Mouse (Mus musculus) layer of hippocampus, adult 9-10 months (tissue): ENCODE data around the gene Stard10.

Experiments
- DNase-seq: peaks from one replicate; pipeline ENCODE4 v3.0.0; 2022; ENCODE audit warnings: low spot score

Gene Stard10

GRCm38 (mm10) chr7:101317014-101317413 lies at the start of gene Stard10:
Stard10 (plus strand) TSS chr7:101317086.
- no peak for DNase-seq

GRCm38 (mm10) chr7:101267457-101268259 lies 49.2 kb upstream of the Stard10 start:
- no peak for DNase-seq

DNA sequence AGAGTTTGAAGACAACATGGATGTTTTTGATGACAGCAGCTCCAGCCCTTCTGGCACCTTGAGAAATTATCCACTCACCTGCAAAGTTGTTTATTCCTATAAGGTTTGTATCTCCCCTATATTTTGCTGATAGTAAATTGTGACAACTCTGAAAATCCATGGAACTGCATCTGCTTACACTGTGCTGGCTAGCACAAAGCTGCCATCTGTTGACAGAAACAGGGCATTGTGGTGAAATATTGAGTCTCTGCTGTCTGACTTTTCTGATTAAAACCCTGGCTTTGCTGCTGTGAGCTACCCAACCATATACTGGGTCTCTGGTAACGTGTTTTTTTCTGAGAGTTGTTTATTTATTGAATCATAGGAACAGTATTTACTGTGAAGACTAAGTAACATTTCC lies 45.3 kb upstream of the Stard10 start:
- DNase-seq = peak; percentile 18

DNA sequence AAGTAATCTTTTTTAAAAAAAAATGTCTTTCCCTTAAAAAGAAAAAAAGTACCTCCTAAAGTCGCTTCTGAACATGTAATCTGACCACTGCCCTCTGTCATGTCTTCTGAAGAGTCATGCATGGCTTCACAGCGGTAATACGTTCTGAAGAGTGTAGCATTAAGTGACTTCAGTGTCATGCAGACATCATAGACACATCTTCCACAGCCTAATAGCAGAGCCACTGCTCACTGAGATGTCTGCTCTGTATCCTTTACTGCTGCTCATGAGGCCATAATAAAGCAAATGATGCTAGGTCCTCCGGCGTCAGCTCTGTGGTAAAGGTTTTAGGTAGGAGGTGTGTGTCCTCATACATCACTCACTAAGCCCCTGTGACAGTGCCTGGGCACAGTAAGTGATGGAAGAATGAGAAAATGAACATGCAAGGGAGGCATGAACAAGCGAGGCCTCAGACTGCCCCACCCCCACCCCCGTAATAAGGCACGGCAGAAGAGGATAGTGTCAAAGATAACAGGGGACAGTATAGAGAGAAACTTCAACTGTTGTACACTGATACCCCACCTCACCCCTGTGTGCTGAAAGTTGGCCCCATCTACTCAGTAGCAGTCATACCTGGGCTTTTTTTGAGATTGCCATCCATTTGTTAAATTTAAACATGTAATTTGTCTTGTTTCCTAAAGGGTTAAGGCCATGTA lies 44.3 kb upstream of the Stard10 start:
- no peak for DNase-seq

DNA sequence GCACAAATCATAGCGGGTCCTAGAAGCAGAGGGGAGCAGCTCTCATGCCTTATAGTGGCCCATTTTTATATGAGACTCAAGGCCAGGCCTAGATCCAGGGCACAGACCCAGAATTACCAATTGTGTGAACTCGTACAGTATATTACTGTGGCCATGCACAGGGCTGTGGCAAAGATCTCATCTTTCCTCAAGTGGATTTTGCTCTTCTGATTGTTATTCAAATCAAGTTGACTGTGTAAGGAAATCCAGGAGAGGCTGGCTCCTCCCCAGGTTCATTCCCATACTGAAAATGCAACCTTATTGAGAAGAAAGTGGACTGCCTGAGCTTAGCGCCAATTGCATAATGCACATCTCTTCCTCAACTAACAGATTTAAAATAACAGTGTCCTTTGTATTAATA lies 34.2 kb upstream of the Stard10 start:
- DNase-seq = no peak

DNA sequence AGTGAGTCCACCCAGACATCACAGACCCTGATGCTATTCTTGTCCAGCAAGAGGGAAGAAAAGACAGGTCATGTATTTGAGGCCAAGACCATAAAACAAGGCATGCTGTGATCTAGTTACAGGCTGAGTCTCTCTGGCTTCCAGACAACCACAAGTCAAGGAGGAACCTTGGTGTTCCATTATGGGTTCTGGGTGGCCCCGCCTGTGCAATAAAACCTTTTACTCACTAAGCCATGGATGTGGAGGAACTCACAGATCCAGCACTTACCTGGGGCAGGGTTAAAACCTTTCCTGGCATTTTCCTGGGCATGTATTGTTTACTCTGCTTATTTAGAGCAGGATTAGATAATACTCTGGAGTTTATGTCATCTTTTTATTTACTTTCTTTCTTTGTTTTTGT lies 32.4 kb upstream of the Stard10 start:
- DNase-seq = no peak

DNA sequence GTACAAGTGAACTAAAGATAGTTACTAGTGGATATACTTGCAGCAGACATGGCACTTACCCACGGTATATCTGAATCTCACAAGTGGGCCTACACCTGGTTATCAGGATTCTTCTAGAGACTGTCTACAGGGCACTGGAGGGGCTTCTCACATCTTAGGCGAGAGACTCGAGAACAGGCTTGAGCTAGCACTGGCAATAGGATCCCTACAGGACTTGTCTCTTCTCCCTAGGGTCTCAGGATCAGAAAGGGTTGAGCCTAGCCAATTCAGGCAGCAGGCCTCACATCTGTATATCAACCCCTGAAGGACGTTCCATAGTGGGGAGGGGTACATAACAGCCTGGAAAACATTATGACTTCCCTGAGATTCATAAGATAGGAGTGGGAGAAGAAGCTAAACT lies 30.0 kb upstream of the Stard10 start:
- DNase-seq = no peak

GRCm38 (mm10) chr7:101287820-101288219 lies 29.1 kb upstream of the Stard10 start:
- DNase-seq = no peak

DNA sequence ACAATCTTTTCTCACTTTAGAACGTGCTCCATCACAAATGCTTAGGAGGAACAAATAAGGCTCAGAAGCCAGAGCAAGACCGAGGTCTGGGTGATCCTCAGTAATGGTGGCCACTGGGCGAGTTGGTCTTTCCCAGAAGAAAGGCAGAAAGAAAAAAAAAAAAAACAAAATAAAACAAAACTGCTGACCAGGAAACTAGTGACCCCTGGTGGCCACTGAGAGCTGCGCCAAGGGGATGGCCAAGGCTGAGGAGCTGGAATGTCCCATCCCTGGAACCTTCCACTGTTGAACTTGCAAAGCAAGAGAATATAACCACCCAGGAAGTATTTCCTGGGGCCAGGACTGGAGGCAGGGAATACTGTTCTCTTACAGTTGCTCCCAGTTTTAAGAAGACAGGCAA lies 28.4 kb upstream of the Stard10 start:
- DNase-seq = no peak

DNA sequence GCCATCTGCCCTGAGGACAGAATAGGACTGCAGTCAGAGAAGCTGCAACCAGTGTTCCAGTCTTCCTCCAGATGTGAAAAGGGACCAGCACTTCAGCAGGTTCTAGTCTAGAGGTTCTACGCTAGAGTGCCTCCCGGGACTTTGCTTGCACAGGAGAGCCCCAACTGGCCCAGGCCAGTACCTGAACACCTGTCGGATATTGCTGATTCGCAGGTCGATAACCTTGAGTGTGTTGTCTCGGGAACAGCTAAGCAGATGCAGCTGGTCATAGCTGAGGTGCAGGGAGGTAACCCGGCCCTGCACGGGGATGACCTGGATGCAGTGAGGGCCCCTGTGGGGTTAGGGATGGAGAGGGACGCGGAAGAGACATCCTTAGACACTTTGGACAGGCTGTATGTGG lies 26.5 kb upstream of the Stard10 start:
- DNase-seq = no peak

DNA sequence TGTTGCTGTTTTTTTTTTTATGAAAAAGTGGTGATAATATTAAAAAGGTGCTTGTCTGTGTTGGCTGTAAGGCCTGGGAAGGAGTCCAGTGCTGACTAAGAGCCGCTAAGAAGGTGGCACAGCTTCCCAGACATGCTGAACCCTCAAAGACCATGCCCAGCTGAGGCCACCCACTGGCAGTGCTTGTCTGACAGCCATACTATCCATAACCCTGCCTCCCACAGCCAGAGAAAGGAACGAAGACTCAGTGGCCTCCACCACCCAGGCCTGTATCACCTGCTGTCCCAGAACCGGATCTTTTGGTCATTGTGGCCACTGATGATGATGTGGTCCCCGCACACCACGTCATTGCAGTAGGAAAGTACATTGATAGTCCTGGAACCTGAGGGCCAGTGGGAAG lies 25.7 kb upstream of the Stard10 start:
- no peak for DNase-seq

DNA sequence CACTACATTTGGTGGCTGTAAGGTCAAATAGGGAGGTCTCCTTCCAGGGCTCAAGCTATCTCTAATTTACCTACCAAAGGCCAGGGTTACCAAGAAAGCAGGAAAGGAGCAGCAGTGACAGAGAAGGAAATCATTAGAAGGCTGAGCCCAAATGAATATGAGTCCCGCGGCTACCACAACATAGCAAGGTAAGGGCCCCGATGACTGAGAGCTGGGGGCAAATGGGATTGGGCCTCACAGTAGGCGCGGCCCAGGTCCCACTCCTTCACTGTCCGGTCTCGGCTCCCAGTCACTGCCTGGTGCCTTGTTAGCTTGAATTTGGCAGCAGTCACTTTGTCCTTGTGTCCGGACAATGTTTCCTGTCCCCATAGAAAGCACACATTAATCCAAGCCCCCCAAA lies 25.2 kb upstream of the Stard10 start:
- no peak for DNase-seq

- no peak for DNase-seq
Measured at GRCm38 (mm10) chr7:101292086-101292485, 24.8 kb upstream of the Stard10 start.

DNA sequence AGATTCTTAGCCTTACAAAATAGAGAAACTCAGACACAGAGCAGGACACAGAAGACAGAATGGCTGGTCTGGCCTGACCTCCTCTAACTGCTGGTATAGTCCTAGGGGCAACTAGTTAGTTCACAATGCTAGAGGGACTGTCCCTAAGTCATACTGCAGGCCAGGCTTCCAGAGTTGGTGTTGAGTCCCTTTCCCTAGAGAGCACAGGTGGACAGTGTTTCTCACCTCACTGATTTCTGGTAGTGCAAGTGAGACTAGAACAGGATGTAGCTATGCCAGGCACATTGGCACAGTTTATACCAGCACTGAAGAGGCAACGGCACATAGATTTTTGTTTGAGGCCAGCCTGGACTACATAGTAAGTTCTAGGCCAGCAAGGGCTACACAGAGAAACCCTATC lies 24.2 kb upstream of the Stard10 start:
- DNase-seq = no peak

DNA sequence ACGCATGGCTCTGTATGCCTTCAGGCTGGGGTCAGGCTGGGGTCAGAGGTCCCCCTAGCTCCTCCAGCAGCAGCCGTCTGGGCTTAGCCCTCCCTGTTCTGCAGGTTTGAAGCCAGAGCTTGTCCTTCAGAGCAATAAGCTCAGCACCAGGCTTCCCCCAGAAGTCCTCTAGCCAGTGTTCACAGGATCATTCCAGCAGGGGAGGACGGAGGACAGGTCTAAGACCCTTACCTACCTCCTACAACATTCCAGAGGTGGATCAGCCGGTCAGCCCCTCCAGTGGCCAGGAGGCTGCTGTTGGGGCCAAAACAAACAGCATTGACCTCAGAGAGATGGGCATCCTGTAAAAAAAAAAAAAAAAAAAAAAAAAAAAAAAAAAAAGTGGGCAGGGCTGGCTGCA lies 23.7 kb upstream of the Stard10 start:
- DNase-seq = no peak

GRCm38 (mm10) chr7:101293611-101294010 lies 23.3 kb upstream of the Stard10 start:
- DNase-seq = no peak

GRCm38 (mm10) chr7:101295438-101295837 lies 21.4 kb upstream of the Stard10 start:
- no peak for DNase-seq

DNA sequence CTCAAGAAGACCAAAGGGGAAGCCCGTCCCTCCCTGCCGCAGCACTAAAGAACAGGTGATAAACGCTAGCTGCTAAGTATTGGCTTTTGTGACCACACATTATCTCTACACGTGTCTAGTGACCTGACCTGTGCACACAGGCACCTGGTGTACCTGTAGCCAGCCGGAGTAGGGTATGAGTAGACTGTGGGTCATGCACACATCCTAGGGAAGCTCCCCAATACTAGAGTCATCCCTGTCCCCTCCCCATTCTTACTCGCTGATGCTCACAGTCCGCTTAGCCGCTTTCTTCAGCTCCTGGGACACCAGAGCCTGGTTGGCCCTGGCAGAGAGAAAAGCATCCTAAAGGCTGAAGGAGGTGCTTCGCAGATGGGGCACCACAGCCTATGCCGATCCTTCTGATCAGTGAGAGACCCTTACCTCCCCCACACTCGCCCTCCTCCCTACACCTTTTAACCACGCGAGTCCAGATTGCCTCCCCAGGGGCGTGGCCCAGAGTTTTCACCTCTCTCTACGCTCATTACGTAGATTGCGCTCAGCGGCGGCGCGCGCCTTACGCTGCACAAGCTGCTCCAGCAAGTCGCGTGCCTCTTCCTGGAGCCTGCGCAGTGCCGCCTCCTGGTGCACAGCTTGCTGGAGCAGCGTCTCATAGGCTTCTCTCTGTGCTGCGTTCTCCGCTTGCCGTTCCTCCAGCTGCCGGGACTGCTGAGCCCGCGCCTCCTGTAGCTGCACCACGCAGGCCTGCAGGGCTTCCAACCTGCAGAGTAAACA lies 20.4 kb upstream of the Stard10 start:
- DNase-seq = peak; percentile 60

GRCm38 (mm10) chr7:101297023-101297405 lies 19.9 kb upstream of the Stard10 start:
- no peak for DNase-seq

- no peak for DNase-seq
Measured at GRCm38 (mm10) chr7:101298375-101298774, 18.5 kb upstream of the Stard10 start.

- no peak for DNase-seq
Measured at GRCm38 (mm10) chr7:101301361-101301880, 15.5 kb upstream of the Stard10 start.

DNA sequence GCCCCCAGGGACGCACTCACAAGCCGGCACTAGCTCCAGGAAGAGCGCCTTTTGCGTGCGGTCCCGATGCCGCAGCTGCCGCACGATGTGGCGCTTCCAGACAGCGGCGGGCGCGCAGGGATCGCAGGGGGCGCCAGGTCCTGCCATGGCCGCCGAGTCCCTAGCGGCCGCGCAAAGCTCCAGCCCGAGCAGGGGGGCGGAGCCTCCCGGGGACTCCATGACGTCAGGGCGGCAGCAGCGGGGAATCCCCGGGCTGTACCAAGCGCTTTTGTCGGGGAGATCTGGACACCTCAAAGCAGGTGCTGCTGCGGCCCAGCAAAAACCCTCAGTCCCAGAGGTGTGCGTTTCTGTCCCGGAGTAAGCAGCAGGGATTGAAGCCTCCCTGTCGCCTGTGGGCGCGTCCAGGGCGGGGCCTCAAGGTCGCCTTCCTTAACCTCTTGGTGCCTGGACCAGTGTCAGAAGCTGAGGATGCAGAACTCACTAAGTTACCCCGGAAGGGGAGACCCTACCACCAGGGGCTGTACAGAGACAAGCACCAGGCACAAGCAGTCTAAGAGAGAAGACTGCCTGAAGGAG lies 14.9 kb upstream of the Stard10 start, which contains the start of gene Atg16l2:
Gene Atg16l2, minus strand, starts transcription at position 371 of the 576 bp plus-strand sequence.
- peak; percentile 67 for DNase-seq
